Mouse (Mus musculus): ENCODE results near the gene Fam20c.

Fam20c gene

GRCm38 (mm10) chr5:138756311-138757085 is 2.2 kb downstream of the Fam20c start:
- peak; percentile 31 for DNase-seq (ENCODE audit: low spot score)

GRCm38 (mm10) chr5:138757135-138757534 is 2.8 kb downstream of the Fam20c start:
- DNase-seq (ENCODE audit: low spot score): no peak

- no peak for DNase-seq (ENCODE audit: low spot score)
Observed at GRCm38 (mm10) chr5:138757616-138758015, 3.3 kb downstream of the Fam20c start.

DNA sequence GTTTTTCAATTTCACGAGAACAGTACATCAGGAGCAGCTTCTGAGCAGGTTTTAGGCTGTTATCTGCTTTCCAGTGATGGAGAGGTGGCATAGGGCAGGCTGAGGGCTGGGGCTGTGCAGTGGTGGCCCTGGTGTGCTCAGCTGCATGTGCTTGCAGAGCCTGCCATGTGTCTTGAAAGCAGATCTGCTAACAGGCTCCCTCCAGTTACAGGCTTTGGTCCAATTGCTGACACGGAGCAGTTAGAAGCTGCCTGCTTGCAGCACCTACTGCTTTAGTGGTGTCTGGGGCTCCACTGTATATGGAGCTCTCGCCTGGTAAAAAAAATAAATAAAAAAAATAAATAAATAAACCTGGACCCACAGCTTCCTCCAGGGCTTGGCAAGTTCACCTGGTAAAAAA is 4.2 kb downstream of the Fam20c start:
- DNase-seq (ENCODE audit: low spot score): no peak

DNA sequence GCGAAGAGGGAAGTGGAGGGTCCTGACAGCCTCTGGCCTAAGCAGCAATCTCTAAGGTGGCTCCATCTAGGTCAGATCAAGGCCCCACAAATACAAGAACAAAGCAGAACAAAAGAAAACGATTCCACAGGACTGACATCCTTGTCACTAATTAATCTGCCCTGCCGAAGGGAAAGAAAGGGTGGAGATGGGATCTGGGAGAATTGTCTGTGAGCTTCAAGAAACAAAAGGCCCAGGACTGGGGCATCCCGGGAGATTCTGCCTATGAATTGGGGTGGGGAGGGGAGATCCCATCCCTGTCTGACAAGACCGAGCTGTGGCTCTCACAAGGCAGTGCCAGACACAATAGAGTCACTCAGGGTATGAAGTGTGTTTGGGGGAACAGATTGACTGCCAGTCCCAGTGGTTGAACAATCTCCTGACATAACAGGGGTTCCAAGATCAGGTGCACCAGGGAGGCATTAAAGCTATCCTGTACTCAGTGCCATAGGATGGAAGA is 7.6 kb downstream of the Fam20c start:
- DNase-seq (ENCODE audit: low spot score): no peak

DNA sequence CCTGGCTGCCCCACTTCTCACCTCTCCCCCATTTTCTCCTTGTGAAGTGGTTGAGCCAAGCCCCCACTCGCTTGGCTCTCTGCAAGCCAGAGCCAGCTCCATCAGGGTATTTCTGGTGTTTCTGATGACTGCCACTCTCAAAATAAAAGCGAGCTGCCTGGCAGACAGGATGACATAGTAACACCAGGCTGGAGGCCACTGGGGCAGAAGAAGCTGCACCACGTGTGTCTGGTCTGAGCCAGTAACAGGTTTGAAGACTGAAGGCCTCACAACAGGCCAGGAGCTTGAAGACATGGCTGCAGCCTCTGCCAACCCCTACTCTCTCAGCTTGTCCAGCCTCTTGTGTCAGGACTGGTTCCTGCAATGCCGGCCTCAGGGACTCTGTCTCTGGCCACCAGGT is 8.0 kb downstream of the Fam20c start:
- DNase-seq (ENCODE audit: low spot score): no peak

- DNase-seq (ENCODE audit: low spot score): no peak
Observed at GRCm38 (mm10) chr5:138764601-138765000, 10.3 kb downstream of the Fam20c start.

DNA sequence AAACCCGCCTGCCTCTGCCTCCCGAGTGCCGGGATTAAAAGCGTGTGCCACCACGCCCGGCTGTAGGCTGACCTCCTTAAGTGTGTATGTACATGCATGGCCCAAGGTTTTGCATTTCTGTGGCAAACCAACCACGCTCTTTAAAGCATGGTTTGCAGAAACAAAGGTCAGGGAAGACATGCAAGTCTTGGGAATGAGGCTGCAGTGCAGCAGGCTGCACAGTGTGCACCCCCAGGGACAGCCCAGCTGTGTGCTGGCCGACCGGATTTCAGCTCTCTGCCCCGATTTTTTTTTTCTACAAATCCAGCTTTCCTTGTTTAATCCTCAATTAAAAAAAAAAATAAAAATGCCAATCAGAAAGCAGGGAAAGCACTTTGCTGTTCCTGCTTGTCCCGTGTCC is 13.3 kb downstream of the Fam20c start:
- no peak for DNase-seq (ENCODE audit: low spot score)

- no peak for DNase-seq (ENCODE audit: low spot score)
Observed at GRCm38 (mm10) chr5:138768704-138769103, 14.4 kb downstream of the Fam20c start.

GRCm38 (mm10) chr5:138769126-138769525 is 14.8 kb downstream of the Fam20c start:
- DNase-seq (ENCODE audit: low spot score): no peak

DNA sequence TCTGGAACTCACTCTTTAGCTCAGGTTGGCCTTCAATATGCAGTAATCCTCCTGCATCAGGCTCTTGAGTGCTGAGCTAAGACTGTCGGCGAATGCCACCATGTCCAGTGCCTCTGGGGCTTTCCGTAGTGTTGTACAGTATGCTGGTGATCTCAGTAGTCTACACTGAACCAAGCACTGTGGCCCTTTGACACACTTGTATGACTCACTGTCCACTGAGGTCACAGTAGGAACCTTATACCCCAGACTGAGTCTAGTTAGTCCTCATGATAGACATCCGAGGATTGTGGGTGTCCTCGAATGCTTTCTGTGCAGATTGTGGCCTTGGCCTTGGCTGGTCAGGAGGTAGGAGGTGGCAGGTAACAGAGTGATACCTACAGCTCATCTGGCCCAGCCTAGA is 20.8 kb downstream of the Fam20c start:
- no peak for DNase-seq (ENCODE audit: low spot score)

DNA sequence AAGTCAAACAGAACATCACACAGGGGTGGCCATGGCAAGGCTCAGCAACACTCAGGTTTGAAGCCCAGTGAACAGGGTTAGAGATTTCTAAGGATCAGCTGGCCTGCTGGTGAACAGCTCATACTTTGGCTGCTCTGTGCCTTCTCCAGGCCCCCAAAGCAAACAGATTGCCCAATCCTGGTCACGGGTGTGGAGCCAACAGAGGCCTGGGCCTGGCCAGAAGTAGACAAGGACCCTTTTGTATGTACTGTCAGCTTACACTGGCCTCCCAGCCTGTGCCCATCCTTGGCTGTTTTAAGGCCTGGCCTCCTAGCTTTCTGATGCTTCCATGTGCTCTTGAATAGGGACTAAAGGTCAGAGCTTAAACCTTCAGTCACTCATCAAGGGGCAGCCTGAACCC is 22.0 kb downstream of the Fam20c start:
- DNase-seq (ENCODE audit: low spot score): no peak

DNA sequence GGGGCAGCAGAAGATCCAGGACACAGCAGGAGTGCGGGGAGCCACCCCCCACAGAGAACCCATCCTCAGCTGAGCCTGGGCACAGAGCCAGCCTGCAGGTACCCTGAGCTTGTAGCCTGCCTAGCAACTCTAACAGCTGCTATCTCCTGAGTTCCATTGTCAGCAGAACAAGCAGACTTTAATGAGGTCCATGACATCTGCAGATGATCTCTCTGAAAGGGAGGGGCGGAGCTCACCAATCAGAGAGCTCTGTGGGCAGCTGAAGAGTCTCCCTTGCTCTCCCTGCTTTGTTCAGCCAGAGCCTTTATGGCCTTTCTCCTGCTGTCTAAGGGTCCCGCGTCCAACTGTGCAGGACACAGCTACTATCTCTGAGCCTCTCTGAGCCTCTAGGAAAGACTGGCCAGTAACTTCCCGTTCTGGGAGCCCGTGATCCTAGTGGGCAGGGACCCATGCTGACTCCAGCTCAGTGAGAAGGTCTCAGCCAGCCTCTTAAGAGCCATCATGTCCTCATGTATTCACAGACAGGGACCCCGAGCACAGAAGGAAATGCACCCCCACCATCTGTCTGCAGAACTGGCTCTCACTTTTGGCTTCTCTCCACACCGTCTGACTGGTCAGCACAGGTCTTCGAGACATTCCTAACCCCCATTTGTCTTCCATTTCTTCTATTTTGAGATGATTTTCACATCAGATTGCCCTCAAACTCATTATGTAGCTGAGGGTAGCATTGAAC is 24.6 kb downstream of the Fam20c start:
- DNase-seq (ENCODE audit: low spot score): no peak

- DNase-seq (ENCODE audit: low spot score): no peak
Observed at GRCm38 (mm10) chr5:138779655-138780054, 25.3 kb downstream of the Fam20c start.

- DNase-seq (ENCODE audit: low spot score): no peak
Observed at GRCm38 (mm10) chr5:138782697-138783096, 28.4 kb downstream of the Fam20c start.

DNA sequence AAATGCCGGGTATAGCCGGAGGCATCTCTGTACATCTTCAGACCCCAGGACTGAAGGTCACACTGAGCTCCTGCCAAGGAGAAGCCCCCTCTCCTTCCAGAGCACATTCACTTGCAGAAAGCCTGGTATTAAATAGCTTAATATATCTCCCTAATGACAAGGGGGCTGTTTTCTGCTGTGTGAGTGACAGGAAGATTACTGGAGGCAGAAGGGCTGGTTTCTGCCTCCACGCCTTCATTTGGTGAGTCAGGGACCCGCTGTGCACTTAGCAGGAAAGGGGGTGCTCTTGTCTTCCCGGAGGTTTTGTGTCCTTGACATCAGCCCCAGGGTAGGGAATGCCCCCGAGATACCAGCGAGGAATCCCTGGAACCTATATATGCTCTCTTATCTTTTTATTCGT is 28.9 kb downstream of the Fam20c start:
- no peak for DNase-seq (ENCODE audit: low spot score)

- DNase-seq (ENCODE audit: low spot score): no peak
Observed at GRCm38 (mm10) chr5:138785986-138786515, 31.7 kb downstream of the Fam20c start.

DNA sequence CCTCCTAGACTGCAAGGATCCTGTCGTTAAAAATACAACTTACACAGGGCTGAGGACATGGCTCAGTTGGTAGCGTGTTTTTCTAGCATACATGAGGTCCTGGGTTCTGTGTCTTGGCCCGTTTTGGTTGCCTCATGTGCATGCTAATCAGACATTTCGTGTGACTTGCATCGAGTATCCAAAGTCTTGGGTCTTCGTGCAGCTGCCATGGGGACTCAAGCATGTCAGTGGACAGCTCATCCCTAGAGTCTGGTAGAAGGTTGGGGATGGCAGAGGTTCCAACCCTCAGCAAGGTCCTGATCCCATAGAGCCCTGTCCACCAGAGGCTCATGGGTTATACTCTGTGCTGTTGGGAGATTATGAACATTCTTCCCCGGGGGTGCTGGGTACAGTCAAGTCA is 33.3 kb downstream of the Fam20c start:
- DNase-seq (ENCODE audit: low spot score): no peak

- DNase-seq (ENCODE audit: low spot score): no peak
Observed at GRCm38 (mm10) chr5:138788481-138789211, 34.3 kb downstream of the Fam20c start.

GRCm38 (mm10) chr5:138790954-138791480 is 36.7 kb downstream of the Fam20c start:
- DNase-seq (ENCODE audit: low spot score): no peak

DNA sequence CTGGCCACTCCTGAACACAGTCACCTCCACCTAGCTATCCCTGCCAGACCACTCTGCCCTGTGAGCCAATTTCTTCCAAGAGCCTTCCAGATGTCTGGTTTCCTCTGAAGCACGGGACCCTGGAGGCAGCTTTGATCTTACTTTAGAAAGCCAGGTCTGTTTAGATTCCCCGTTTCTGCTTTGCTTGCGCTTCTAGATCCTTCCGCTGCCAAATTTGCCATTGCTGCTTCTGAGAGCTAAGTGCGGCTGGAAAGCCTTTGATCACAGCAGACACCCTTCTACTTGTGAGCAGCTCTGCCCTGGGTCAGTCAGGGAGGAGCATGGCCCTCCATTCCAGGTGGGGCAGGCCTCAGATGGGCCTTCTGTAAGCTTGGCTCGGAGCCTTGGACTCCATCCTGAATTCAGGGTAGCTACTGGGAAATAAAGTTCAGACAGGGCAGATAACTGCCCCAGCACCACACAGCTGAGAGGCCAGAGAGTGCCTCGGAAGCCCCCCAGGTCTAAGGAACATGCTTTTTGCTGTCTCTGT is 47.3 kb downstream of the Fam20c start:
- DNase-seq (ENCODE audit: low spot score): no peak

- DNase-seq (ENCODE audit: low spot score): no peak
Observed at GRCm38 (mm10) chr5:138804286-138804685, 50.0 kb downstream of the Fam20c start.

All from ovary, postnatal 10 days (tissue).